Mouse (Mus musculus): Measurements from ENCODE around the gene Evx2.

DNA sequence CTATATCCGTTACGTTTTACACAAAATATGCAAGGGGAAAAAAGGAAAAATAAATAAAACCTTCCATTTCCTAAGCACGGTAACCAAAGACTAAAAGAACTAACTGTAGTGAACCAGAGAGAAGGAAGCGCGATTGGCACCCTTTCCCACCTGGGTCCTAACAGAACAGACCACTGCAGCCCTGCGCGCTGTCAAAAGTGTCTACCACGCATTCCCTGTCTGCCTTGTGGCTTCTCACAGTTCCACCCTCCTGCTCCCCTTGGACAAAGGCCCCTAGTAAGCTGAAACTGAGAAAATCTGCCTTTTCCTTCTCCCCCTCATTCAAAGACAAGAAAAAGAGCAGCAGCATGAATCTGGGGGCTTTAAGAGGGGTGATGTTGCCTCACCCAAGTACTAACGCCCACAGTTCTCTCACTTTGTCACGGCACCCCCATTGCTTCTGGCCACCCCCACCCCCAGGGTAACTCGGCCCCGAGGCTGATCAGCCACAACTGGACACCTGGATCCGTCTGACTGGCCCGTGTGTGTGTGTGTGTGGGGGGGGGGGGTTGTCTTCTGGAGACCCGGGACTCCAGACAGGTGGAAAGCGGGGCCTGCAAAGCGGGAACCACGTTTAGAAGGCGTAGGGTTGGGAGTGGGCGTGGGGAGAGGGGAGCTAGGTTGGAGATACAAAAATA lies 4.5 kb downstream of the Evx2 start:
- TF ChIP-seq CTCF (conservative IDR thresholded peaks at IDR 0.05; ENCODE audit: low read length) (no peak), POU5F1 (IDR thresholded peaks at IDR 0.05; ENCODE audit: borderline replicate concordance, low read length) (no peak)
